Mouse (Mus musculus): Measurements from ENCODE around the gene C130050O18Rik. TPM values are rescaled to one million over a fixed set of nuclear protein-coding genes. Genes with fewer than 3 reads are reported as not detected.
A peak's percentile ranks its signal among the peaks of the same experiment; 100 is the strongest.

The C130050O18Rik gene
- total RNA-seq, 2 experiments from 2014 or later, result 0.49 to 0.79 TPM

DNA sequence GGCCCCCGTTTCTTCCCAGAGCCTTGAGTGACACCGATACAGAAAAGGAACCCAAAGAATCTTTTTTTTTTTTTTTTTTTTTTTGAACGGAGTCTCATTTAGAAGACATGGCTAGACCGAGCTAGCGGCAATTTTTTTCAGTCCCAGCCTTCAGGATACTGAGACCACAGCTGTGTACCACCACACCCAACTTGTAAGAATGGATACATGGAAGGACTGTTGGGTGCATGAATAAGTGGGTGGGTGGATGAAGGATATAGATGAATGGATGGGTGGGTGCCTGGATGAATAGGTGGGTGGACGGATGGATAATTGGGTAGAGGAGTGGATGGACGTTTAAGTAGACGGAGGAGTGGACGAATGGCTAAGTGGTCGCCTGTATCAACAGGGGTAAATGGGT is 54.9 kb downstream of the C130050O18Rik start:
- DNase-seq, result no peak

DNA sequence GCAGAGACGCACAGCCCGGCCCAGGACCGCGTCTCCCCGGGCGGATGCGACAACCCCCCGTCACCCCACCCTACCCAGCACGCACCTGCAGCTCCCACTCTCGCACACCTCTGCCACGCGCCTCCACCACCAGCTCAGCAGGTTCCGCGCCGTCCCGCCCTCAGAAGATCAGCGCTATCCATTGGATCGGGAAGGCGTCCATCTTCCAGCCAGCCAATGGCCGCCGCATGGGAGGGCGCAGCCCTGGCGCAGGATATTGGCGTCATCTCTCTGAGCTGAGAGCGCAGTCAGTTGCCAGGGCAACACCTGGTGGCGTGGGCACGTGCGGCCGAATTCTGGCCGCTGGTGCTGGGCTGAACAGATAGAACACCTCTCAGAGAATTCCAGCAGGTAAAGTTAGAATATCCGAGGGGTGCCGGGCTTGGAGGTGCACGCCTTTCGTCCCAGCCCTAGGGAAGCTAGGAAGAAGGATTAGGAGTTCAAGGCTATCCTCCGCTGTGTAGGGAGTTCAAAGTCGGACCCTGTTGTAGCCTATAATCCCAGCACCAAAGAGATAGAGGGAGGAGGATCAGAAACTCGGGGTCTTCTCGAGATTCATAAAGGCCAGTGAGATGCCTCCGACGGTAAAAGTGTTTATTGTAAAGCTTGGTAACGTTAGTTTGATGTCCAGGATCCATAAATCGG is 55.4 kb downstream of the C130050O18Rik start, which contains the start of gene 3110082I17Rik:
Gene 3110082I17Rik, minus strand, starts transcription at position 144 of the 684 bp plus-strand sequence.
- peak; percentile 98 for DNase-seq

DNA sequence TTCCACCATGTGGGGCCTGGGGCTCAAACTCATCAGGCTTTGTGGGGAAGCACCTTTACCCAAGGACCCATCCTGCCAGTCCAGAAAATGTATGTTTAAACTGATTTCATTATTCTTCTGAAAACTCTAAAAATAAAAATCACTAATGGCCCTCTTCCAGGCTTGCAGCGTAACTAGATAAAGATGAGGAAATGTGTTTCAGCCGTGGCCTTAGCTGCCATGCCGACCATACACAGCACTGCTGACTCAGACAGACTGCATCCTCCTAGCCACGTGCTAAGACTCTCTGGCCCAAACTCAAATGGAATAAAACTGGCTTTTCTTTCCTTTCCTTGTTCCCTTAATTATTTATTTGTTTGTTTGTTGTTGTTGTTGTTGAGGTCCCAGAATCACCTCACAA is 59.8 kb downstream of the C130050O18Rik start:
- peak; percentile 46 to 65 for DNase-seq

Small RNAs within 50 kb of the gene (microRNA-seq; reads per million reads assigned to microRNA genes)
- gene Mir339, result 410 reads per million, percentile 69 among the genes with 10 or more reads in this experiment

Other genes starting within 250 kb of the C130050O18Rik start
- 100 to 1,000 TPM in 1 of 2 experiments, 10 to 100 TPM in 1; 73.4 to 105 TPM for gene Sun1, start 204.6 kb upstream of the C130050O18Rik start, total RNA-seq (2021)
- gene Get4, start 153.0 kb upstream of the C130050O18Rik start, total RNA-seq (2021), result 10 to 100 TPM; 80.1 to 97.0 TPM
- gene Adap1, start 79.7 kb upstream of the C130050O18Rik start, total RNA-seq (2021), result 1 to 10 TPM; 5.0 to 8.5 TPM
- 10 to 100 TPM; 71.0 to 87.5 TPM for gene Cox19, start 53.9 kb upstream of the C130050O18Rik start, total RNA-seq (2021)
- gene Cyp2w1, start 52.7 kb upstream of the C130050O18Rik start, total RNA-seq (2021), result not detected
- gene Gpr146, start 27.6 kb upstream of the C130050O18Rik start, total RNA-seq (2021), result 10 to 100 TPM; 15.2 to 17.9 TPM
- 1 to 10 TPM; 2.8 to 4.7 TPM for gene Gper1, start 17.9 kb downstream of the C130050O18Rik start, total RNA-seq (2021)
- 10 to 100 TPM; 11.9 to 12.3 TPM for gene 3110082I17Rik, start 55.2 kb downstream of the C130050O18Rik start, total RNA-seq (2021)
- 10 to 100 TPM; 28.6 to 34.9 TPM for gene Zfand2a, start 79.3 kb downstream of the C130050O18Rik start, total RNA-seq (2021)
- gene Uncx, start 138.2 kb downstream of the C130050O18Rik start, total RNA-seq (2021), result not detected